Mouse (Mus musculus) C2C12 (cell line): ENCODE measurements around the gene Ercc6l2.

Source experiments
- CEBPB ChIP-seq: IDR thresholded peaks from one replicate; pipeline ENCODE4 v1.6.1; 2011; ENCODE audit warnings: low read depth, mild to moderate bottlenecking, control low read depth, moderate library complexity
- CTCF ChIP-seq: IDR thresholded peaks from one replicate; pipeline ENCODE4 v1.5.1; 2011; ENCODE audit not compliant: control insufficient read depth, insufficient read depth, insufficient read length
- FOSL1 ChIP-seq: IDR thresholded peaks from one replicate; pipeline ENCODE4 v1.8.0; 2011; ENCODE audit warnings: mild to moderate bottlenecking, low read length; ENCODE audit not compliant: poor library complexity, insufficient read depth, severe bottlenecking
- MAX ChIP-seq: IDR thresholded peaks from one replicate; pipeline ENCODE4 v1.6.1; 2011; ENCODE audit warnings: mild to moderate bottlenecking, control low read depth
- MYOD1 ChIP-seq: IDR thresholded peaks from one replicate; pipeline ENCODE4 v1.6.1; 2011; ENCODE audit warnings: low read depth; ENCODE audit not compliant: control insufficient read depth, insufficient read length

GRCm38 (mm10) chr13:63918733-63919422 lies 103.8 kb downstream of the Ercc6l2 start:
- no peak for TF ChIP-seq CTCF
- no peak for TF ChIP-seq MYOD1
- TF ChIP-seq FOSL1, result no peak
- no peak for TF ChIP-seq CEBPB
- TF ChIP-seq MAX, result no peak
